Mouse (Mus musculus) C2C12 (cell line): ENCODE measurements at regions not wholly inside any gene's neighbourhood (a gene's known extent, or its start where the extent isn't known, plus 50 kb on each side); places are given as distances from the start of the nearest gene placed in this dataset.

ENCODE experiments used
- H3K27me3 ChIP-seq: one replicate; pipeline ENCODE4 v1.6.1; 2011; ENCODE audit not compliant: control insufficient read depth, insufficient read depth, insufficient read length
- H3K36me3 ChIP-seq: one replicate; pipeline ENCODE4 v1.6.1; 2011; ENCODE audit not compliant: control insufficient read depth, insufficient read depth
- H3K4me3 ChIP-seq: one replicate; pipeline ENCODE4 v1.5.1; 2011; ENCODE audit warnings: mild to moderate bottlenecking, control low read depth; ENCODE audit not compliant: poor library complexity, insufficient read depth, severe bottlenecking
- H3K79me2 ChIP-seq: one replicate; pipeline ENCODE4 v1.6.1; 2011; ENCODE audit not compliant: control insufficient read depth, insufficient read depth
- H3K79me3 ChIP-seq: one replicate; pipeline ENCODE4 v1.6.1; 2011; ENCODE audit warnings: low read depth, control low read depth
- H3ac ChIP-seq: one replicate; pipeline ENCODE3; 2011; ENCODE audit warnings: low read depth; ENCODE audit not compliant: control insufficient read depth, insufficient read length
- CEBPB ChIP-seq: IDR thresholded peaks from one replicate; pipeline ENCODE4 v1.6.1; 2011; ENCODE audit warnings: low read depth, mild to moderate bottlenecking, control low read depth, moderate library complexity
- CTCF ChIP-seq: IDR thresholded peaks from one replicate; pipeline ENCODE4 v1.5.1; 2011; ENCODE audit not compliant: control insufficient read depth, insufficient read depth, insufficient read length
- FOSL1 ChIP-seq: IDR thresholded peaks from one replicate; pipeline ENCODE4 v1.8.0; 2011; ENCODE audit warnings: mild to moderate bottlenecking, low read length; ENCODE audit not compliant: poor library complexity, insufficient read depth, severe bottlenecking
- MAX ChIP-seq: IDR thresholded peaks from one replicate; pipeline ENCODE4 v1.6.1; 2011; ENCODE audit warnings: mild to moderate bottlenecking, control low read depth
- MYOD1 ChIP-seq: IDR thresholded peaks from one replicate; pipeline ENCODE4 v1.6.1; 2011; ENCODE audit warnings: low read depth; ENCODE audit not compliant: control insufficient read depth, insufficient read length
- MYOG ChIP-seq: IDR thresholded peaks from one replicate; pipeline ENCODE4 v1.6.1; 2011; ENCODE audit not compliant: control insufficient read depth, insufficient read length; ENCODE audit errors: extremely low read depth
- USF1 ChIP-seq: IDR thresholded peaks from one replicate; pipeline ENCODE4 v1.6.1; 2011; ENCODE audit warnings: low read depth, mild to moderate bottlenecking, control low read depth, moderate library complexity

GRCm38 (mm10) chr15:61473900-61474299 is 551.1 kb upstream of the A1bg start:
- H3K36me3 ChIP-seq, result no peaks in the 10 kb centered on the region
- TF ChIP-seq MAX (no peak), CEBPB (no peak), CTCF (no peak), FOSL1 (no peak), MYOG (no peak), MYOD1 (no peak), USF1 (no peak)

GRCm38 (mm10) chr15:61455042-61455441 is 532.2 kb upstream of the A1bg start:
- no peak for TF ChIP-seq CEBPB
- TF ChIP-seq USF1, result no peak
- no peak for TF ChIP-seq FOSL1
- TF ChIP-seq CTCF, result no peak
- no peak for TF ChIP-seq MYOD1
- TF ChIP-seq MAX, result no peak
- no peak for TF ChIP-seq MYOG
- Histone ChIP-seq H3K27me3 (no peaks in the 10 kb centered on the region), H3K36me3 (no peaks in the 10 kb centered on the region), H3K79me3 (no peaks in the 10 kb centered on the region), H3ac (no peak overlapping the region), H3K4me3 (no peak overlapping the region), H3K79me2 (no peaks in the 10 kb centered on the region)

More at GRCm38 (mm10) chr15:61473900-61474299, 551.1 kb upstream of the A1bg start:
- Histone ChIP-seq H3K4me3 (no peak overlapping the region), H3ac (no peak overlapping the region), H3K27me3 (no peaks in the 10 kb centered on the region), H3K79me3 (no peaks in the 10 kb centered on the region), H3K79me2 (no peaks in the 10 kb centered on the region)

- Histone ChIP-seq H3K36me3 (no peaks in the 10 kb centered on the region), H3K79me3 (no peaks in the 10 kb centered on the region), H3K4me3 (no peak overlapping the region), H3K79me2 (no peaks in the 10 kb centered on the region), H3K27me3 (no peaks in the 10 kb centered on the region), H3ac (no peak overlapping the region)
- TF ChIP-seq MYOD1 (no peak), CEBPB (no peak), USF1 (no peak), MAX (no peak), MYOG (no peak), FOSL1 (no peak), CTCF (no peak)
Measured at GRCm38 (mm10) chr15:61454350-61454671, 531.5 kb upstream of the A1bg start.

- Histone ChIP-seq H3K27me3 (no peaks in the 10 kb centered on the region), H3ac (no peak overlapping the region), H3K79me2 (no peaks in the 10 kb centered on the region), H3K4me3 (no peak overlapping the region), H3K36me3 (no peaks in the 10 kb centered on the region), H3K79me3 (no peaks in the 10 kb centered on the region)
- no peak for TF ChIP-seq MAX
- peak; percentile 41 for TF ChIP-seq CEBPB
- TF ChIP-seq MYOD1, result no peak
- peak; percentile 36 for TF ChIP-seq FOSL1
Measured at GRCm38 (mm10) chr15:61453656-61454349, 531.0 kb upstream of the A1bg start.

GRCm38 (mm10) chr15:61450217-61450616 is 527.4 kb upstream of the A1bg start:
- no peak overlapping the region for H3ac ChIP-seq
- H3K27me3 ChIP-seq, result no peaks in the 10 kb centered on the region
- no peaks in the 10 kb centered on the region for H3K36me3 ChIP-seq
- no peaks in the 10 kb centered on the region for H3K79me3 ChIP-seq
- H3K79me2 ChIP-seq, result no peaks in the 10 kb centered on the region
- H3K4me3 ChIP-seq, result no peak overlapping the region
- no peak for TF ChIP-seq MYOG
- TF ChIP-seq CEBPB, result no peak
- no peak for TF ChIP-seq MAX
- TF ChIP-seq MYOD1, result no peak

GRCm38 (mm10) chr15:61448482-61448881 is 525.7 kb upstream of the A1bg start:
- no peaks in the 10 kb centered on the region for H3K36me3 ChIP-seq
- no peaks in the 10 kb centered on the region for H3K79me3 ChIP-seq
- H3K27me3 ChIP-seq, result no peaks in the 10 kb centered on the region
- H3K4me3 ChIP-seq, result no peak overlapping the region
- TF ChIP-seq CEBPB, result no peak
- no peak for TF ChIP-seq FOSL1
- TF ChIP-seq MYOG, result no peak
- no peak for TF ChIP-seq MAX
- no peak for TF ChIP-seq MYOD1
- TF ChIP-seq USF1, result no peak
- TF ChIP-seq CTCF, result no peak
- no peaks in the 10 kb centered on the region for H3K79me2 ChIP-seq
- H3ac ChIP-seq, result no peak overlapping the region
